Mouse (Mus musculus) ES-E14 (cell line): Measurements from ENCODE around the gene Asphd1.

ENCODE experiments used
- CHD2 ChIP-seq: IDR thresholded peaks from 2 replicates; pipeline ENCODE4 v1.6.1; 2014; ENCODE audit warnings: mild to moderate bottlenecking, low read depth, low read length, inconsistent platforms
- HCFC1 ChIP-seq: IDR thresholded peaks from 2 replicates; pipeline ENCODE4 v1.6.1; 2012; ENCODE audit warnings: low read length, inconsistent platforms, borderline replicate concordance; ENCODE audit not compliant: insufficient read depth
- ZC3H11A ChIP-seq: IDR thresholded peaks from 2 replicates; pipeline ENCODE4 v1.6.1; 2012; ENCODE audit warnings: low read depth, mild to moderate bottlenecking, inconsistent platforms, low read length, borderline replicate concordance
- ZNF384 ChIP-seq: IDR thresholded peaks from 2 replicates; pipeline ENCODE4 v1.6.1; 2012; ENCODE audit warnings: low read depth, low read length, inconsistent platforms

DNA sequence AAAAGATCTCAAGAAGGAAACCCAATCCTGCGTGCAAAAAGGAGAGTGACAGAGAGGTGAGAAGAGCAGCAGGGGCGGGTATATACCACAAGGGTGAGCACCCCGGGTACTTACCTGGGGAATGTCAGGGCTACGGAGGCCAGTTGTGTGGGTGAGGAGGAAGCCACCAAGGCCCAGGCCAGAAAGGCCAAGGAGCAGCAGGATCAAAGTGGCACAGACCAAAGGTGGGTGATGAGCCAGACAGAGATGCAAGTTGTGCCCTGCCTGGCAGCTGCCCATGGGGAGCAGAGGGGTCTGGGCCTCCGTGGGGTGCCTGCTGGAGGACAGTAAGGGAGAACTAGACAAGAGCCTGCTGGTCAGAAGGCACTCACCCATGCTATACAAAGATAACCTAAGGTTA is 52.5 kb downstream of the Asphd1 start:
- TF ChIP-seq ZNF384 (no peak), CHD2 (no peak), HCFC1 (no peak), ZC3H11A (no peak)
